Mouse (Mus musculus): ENCODE results near the gene Nup85. TPM values are rescaled to one million over a fixed set of nuclear protein-coding genes. Genes with fewer than 3 reads are reported as not detected.
A peak's percentile ranks its signal among the peaks of the same experiment; 100 is the strongest.

Gene Nup85
- polyA plus RNA-seq, 1 experiment from 2014 or later: 94.4 TPM

- no peaks in the 10 kb centered on the region for H3K36me3 ChIP-seq (ENCODE audit: control insufficient read depth, insufficient read depth)
Observed at GRCm38 (mm10) chr11:115555717-115556116, 8.5 kb upstream of the Nup85 start.

GRCm38 (mm10) chr11:115563406-115563805, 828 bp upstream of the Nup85 start:
- Histone ChIP-seq H3K36me3 (ENCODE audit: control insufficient read depth, insufficient read depth) (peaks cover 16% of the 10 kb centered on the region), H3K4me3 (ENCODE audit: low read depth, low read length) (peak overlapping the region; percentile 94), H3K4me2 (ENCODE audit: low read depth, low read length) (peak overlapping the region; percentile 86), H3K9ac (ENCODE audit: low read depth, low read length) (peak overlapping the region; percentile 64), H3K27ac (ENCODE audit: low read length) (peak overlapping the region; percentile 94), H3K27me3 (ENCODE audit: control insufficient read depth, insufficient read depth, low read depth, low read length) (no peaks in the 10 kb centered on the region), H3K9me3 (replicated peaks; ENCODE audit: control insufficient read depth, low read length) (no peaks in the 10 kb centered on the region), H3K4me1 (ENCODE audit: control insufficient read depth, low read depth, low read length) (peaks cover 15% of the 10 kb centered on the region)
- ATAC-seq (ENCODE audit: low read depth): no peak
- 45% methylated on average over 4 of the region's 4 CpGs for WGBS (ENCODE audit: insufficient replicate concordance)

More at GRCm38 (mm10) chr11:115555717-115556116, 8.5 kb upstream of the Nup85 start:
- Histone ChIP-seq H3K4me3 (ENCODE audit: low read depth, low read length) (no peak overlapping the region), H3K9ac (ENCODE audit: low read depth, low read length) (no peak overlapping the region), H3K27me3 (ENCODE audit: control insufficient read depth, insufficient read depth, low read depth, low read length) (no peaks in the 10 kb centered on the region), H3K4me2 (ENCODE audit: low read depth, low read length) (no peak overlapping the region), H3K27ac (ENCODE audit: low read length) (no peak overlapping the region), H3K4me1 (ENCODE audit: control insufficient read depth, low read depth, low read length) (no peaks in the 10 kb centered on the region), H3K9me3 (replicated peaks; ENCODE audit: control insufficient read depth, low read length) (no peaks in the 10 kb centered on the region)
- ATAC-seq (ENCODE audit: low read depth): no peak
- WGBS (ENCODE audit: insufficient replicate concordance): 74% methylated on average over 17 of the region's 17 CpGs

- Histone ChIP-seq H3K36me3 (ENCODE audit: control insufficient read depth, insufficient read depth) (peaks cover 25% of the 10 kb centered on the region), H3K9me3 (replicated peaks; ENCODE audit: control insufficient read depth, low read length) (no peaks in the 10 kb centered on the region), H3K4me2 (ENCODE audit: low read depth, low read length) (peak overlapping the region; percentile 86), H3K27ac (ENCODE audit: low read length) (no peak overlapping the region), H3K4me3 (ENCODE audit: low read depth, low read length) (peak overlapping the region; percentile 94), H3K9ac (ENCODE audit: low read depth, low read length) (peak overlapping the region; percentile 86), H3K4me1 (ENCODE audit: control insufficient read depth, low read depth, low read length) (peaks cover 15% of the 10 kb centered on the region), H3K27me3 (ENCODE audit: control insufficient read depth, insufficient read depth, low read depth, low read length) (no peaks in the 10 kb centered on the region)
- WGBS (ENCODE audit: insufficient replicate concordance): 11% methylated on average over 7 of the region's 7 CpGs
- ATAC-seq (ENCODE audit: low read depth): no peak
Observed at GRCm38 (mm10) chr11:115564961-115565360, 727 bp downstream of the Nup85 start.

GRCm38 (mm10) chr11:115579080-115579479, 14.8 kb downstream of the Nup85 start:
- no peak for ATAC-seq (ENCODE audit: low read depth)
- Histone ChIP-seq H3K27me3 (ENCODE audit: control insufficient read depth, insufficient read depth, low read depth, low read length) (no peaks in the 10 kb centered on the region), H3K4me1 (ENCODE audit: control insufficient read depth, low read depth, low read length) (no peaks in the 10 kb centered on the region), H3K4me2 (ENCODE audit: low read depth, low read length) (no peak overlapping the region), H3K9me3 (replicated peaks; ENCODE audit: control insufficient read depth, low read length) (no peaks in the 10 kb centered on the region), H3K36me3 (ENCODE audit: control insufficient read depth, insufficient read depth) (peaks cover 45% of the 10 kb centered on the region), H3K9ac (ENCODE audit: low read depth, low read length) (no peak overlapping the region), H3K4me3 (ENCODE audit: low read depth, low read length) (no peak overlapping the region), H3K27ac (ENCODE audit: low read length) (no peak overlapping the region)

- Histone ChIP-seq H3K4me1 (ENCODE audit: control insufficient read depth, low read depth, low read length) (no peaks in the 10 kb centered on the region), H3K36me3 (ENCODE audit: control insufficient read depth, insufficient read depth) (peaks cover 65% of the 10 kb centered on the region)
- 77% methylated on average over 10 of the region's 10 CpGs for WGBS (ENCODE audit: insufficient replicate concordance)
Observed at GRCm38 (mm10) chr11:115582913-115583606, 18.8 kb downstream of the Nup85 start.

GRCm38 (mm10) chr11:115584376-115585073, 20.3 kb downstream of the Nup85 start:
- peaks cover 73% of the 10 kb centered on the region for H3K36me3 ChIP-seq (ENCODE audit: control insufficient read depth, insufficient read depth)
- no peak overlapping the region for H3K27ac ChIP-seq (ENCODE audit: low read length)
- no peaks in the 10 kb centered on the region for H3K4me1 ChIP-seq (ENCODE audit: control insufficient read depth, low read depth, low read length)
- no peaks in the 10 kb centered on the region for H3K27me3 ChIP-seq (ENCODE audit: control insufficient read depth, insufficient read depth, low read depth, low read length)
- 85% methylated on average over 10 of the region's 10 CpGs for WGBS (ENCODE audit: insufficient replicate concordance)
- H3K4me2 ChIP-seq (ENCODE audit: low read depth, low read length): no peak overlapping the region
- H3K9me3 ChIP-seq (replicated peaks; ENCODE audit: control insufficient read depth, low read length): no peaks in the 10 kb centered on the region
- ATAC-seq (ENCODE audit: low read depth): no peak
- no peak overlapping the region for H3K9ac ChIP-seq (ENCODE audit: low read depth, low read length)
- H3K4me3 ChIP-seq (ENCODE audit: low read depth, low read length): no peak overlapping the region

More at GRCm38 (mm10) chr11:115582913-115583606, 18.8 kb downstream of the Nup85 start:
- H3K27ac ChIP-seq (ENCODE audit: low read length): no peak overlapping the region
- no peak overlapping the region for H3K4me2 ChIP-seq (ENCODE audit: low read depth, low read length)
- H3K9me3 ChIP-seq (replicated peaks; ENCODE audit: control insufficient read depth, low read length): no peaks in the 10 kb centered on the region
- no peaks in the 10 kb centered on the region for H3K27me3 ChIP-seq (ENCODE audit: control insufficient read depth, insufficient read depth, low read depth, low read length)
- no peak for ATAC-seq (ENCODE audit: low read depth)
- H3K4me3 ChIP-seq (ENCODE audit: low read depth, low read length): no peak overlapping the region
- H3K9ac ChIP-seq (ENCODE audit: low read depth, low read length): no peak overlapping the region

GRCm38 (mm10) chr11:115585573-115586100, 21.4 kb downstream of the Nup85 start:
- 80% methylated on average over 7 of the region's 7 CpGs for WGBS (ENCODE audit: insufficient replicate concordance)
- H3K9me3 ChIP-seq (replicated peaks; ENCODE audit: control insufficient read depth, low read length): no peaks in the 10 kb centered on the region
- H3K9ac ChIP-seq (ENCODE audit: low read depth, low read length): no peak overlapping the region
- H3K27ac ChIP-seq (ENCODE audit: low read length): no peak overlapping the region
- no peaks in the 10 kb centered on the region for H3K27me3 ChIP-seq (ENCODE audit: control insufficient read depth, insufficient read depth, low read depth, low read length)
- H3K4me1 ChIP-seq (ENCODE audit: control insufficient read depth, low read depth, low read length): no peaks in the 10 kb centered on the region
- no peak for ATAC-seq (ENCODE audit: low read depth)
- no peak overlapping the region for H3K4me3 ChIP-seq (ENCODE audit: low read depth, low read length)
- H3K36me3 ChIP-seq (ENCODE audit: control insufficient read depth, insufficient read depth): peaks cover 79% of the 10 kb centered on the region
- no peak overlapping the region for H3K4me2 ChIP-seq (ENCODE audit: low read depth, low read length)

- WGBS (ENCODE audit: insufficient replicate concordance): 76% methylated on average over 9 of the region's 9 CpGs
- ATAC-seq (ENCODE audit: low read depth): no peak
- no peaks in the 10 kb centered on the region for H3K9me3 ChIP-seq (replicated peaks; ENCODE audit: control insufficient read depth, low read length)
- H3K36me3 ChIP-seq (ENCODE audit: control insufficient read depth, insufficient read depth): peaks cover 77% of the 10 kb centered on the region
- no peak overlapping the region for H3K27ac ChIP-seq (ENCODE audit: low read length)
- no peak overlapping the region for H3K9ac ChIP-seq (ENCODE audit: low read depth, low read length)
- no peak overlapping the region for H3K4me3 ChIP-seq (ENCODE audit: low read depth, low read length)
- H3K27me3 ChIP-seq (ENCODE audit: control insufficient read depth, insufficient read depth, low read depth, low read length): no peaks in the 10 kb centered on the region
- no peak overlapping the region for H3K4me2 ChIP-seq (ENCODE audit: low read depth, low read length)
- H3K4me1 ChIP-seq (ENCODE audit: control insufficient read depth, low read depth, low read length): no peaks in the 10 kb centered on the region
Observed at GRCm38 (mm10) chr11:115586403-115586802, 22.2 kb downstream of the Nup85 start.

- no peaks in the 10 kb centered on the region for H3K9me3 ChIP-seq (replicated peaks; ENCODE audit: control insufficient read depth, low read length)
- H3K4me1 ChIP-seq (ENCODE audit: control insufficient read depth, low read depth, low read length): no peaks in the 10 kb centered on the region
- H3K27me3 ChIP-seq (ENCODE audit: control insufficient read depth, insufficient read depth, low read depth, low read length): no peaks in the 10 kb centered on the region
- no peak for ATAC-seq (ENCODE audit: low read depth)
- no peak overlapping the region for H3K4me2 ChIP-seq (ENCODE audit: low read depth, low read length)
- 77% methylated on average over 9 of the region's 9 CpGs for WGBS (ENCODE audit: insufficient replicate concordance)
- no peak overlapping the region for H3K4me3 ChIP-seq (ENCODE audit: low read depth, low read length)
- H3K9ac ChIP-seq (ENCODE audit: low read depth, low read length): no peak overlapping the region
- H3K36me3 ChIP-seq (ENCODE audit: control insufficient read depth, insufficient read depth): peaks cover 72% of the 10 kb centered on the region
- H3K27ac ChIP-seq (ENCODE audit: low read length): no peak overlapping the region
Observed at GRCm38 (mm10) chr11:115587984-115588383, 23.8 kb downstream of the Nup85 start.

All from liver, embryonic 16.5 days (tissue).